Mouse (Mus musculus): ENCODE measurements around the gene Vat1l.

Gene Vat1l

GRCm38 (mm10) chr8:114205221-114205901 lies at the start of gene Vat1l:
TSS of gene Vat1l (plus strand) at chr8:114205612.
- DNase-seq (ENCODE audit: extremely low spot score, low read depth, low spot score): peak; percentile 26

DNA sequence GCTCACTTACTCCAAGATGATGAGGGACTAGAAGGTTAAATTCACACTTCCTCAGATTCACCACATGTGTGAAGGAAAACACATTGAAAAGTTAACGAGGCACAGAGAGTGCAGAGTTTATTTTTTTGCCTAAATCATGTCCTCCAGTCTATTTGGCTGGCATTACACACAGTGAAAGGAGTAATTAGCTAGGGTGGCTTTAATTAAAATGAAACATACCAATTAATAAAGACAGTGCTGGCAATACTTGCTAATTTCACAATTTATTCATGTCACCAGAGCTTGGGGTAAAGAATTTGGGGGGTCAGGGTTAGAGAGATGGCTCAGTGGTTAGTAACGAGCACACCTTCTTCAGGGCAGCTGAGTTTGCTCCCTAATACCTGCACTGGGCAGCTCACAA lies 46.8 kb upstream of the Vat1l start:
- no peak for DNase-seq (ENCODE audit: extremely low spot score, low read depth, low spot score)

DNA sequence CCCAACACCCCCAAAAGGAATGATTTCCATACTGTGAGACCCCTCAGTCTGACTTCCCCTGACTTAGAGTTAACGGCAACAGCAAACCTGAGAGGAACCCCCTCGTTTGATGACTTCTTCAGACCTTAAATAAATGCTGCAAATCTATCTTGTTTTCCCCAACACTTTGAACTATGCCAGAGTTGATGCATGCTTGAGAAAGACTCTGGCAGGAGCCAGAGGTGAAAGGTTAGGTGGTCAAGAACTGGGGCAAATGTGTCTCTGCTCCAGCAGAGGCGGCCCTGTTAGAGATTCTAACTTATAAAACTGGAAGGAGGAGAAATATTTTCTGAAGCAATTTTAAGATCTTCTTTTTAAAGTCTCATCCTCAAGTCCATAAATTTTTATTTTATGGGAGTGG lies 45.7 kb upstream of the Vat1l start:
- no peak for DNase-seq (ENCODE audit: extremely low spot score, low read depth, low spot score)

GRCm38 (mm10) chr8:114163871-114164270 lies 41.5 kb upstream of the Vat1l start:
- DNase-seq (ENCODE audit: extremely low spot score, low read depth, low spot score): no peak

DNA sequence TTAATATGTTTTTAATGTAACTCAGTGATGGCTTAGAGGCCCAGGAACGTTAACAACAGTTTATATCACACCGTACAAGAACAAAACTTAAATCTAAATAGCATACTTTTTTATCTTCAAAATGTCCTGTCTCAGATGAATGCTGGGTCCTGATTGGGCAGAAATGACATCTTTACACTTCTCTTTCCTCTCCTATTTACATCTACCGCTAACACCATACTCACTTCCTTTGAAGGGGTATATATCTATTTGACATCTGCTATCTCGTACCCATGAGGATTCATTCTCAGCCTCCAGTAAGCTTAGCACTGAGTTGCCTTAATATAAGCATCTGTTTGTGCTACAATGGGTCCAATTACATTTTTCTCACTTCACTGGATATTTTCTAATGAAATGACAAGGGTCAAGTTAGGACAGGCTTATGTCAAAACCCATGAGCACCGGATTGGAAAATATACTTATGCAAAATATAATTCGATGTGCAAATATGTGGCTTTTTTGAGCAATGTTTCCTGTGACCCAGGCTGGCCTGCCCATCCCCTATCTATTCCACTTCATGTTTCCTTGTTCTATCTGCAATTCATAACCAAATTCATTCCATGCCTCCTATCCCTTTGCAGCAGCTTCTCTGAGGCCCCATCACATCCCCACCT lies 40.8 kb upstream of the Vat1l start:
- DNase-seq (ENCODE audit: extremely low spot score, low read depth, low spot score): no peak

DNA sequence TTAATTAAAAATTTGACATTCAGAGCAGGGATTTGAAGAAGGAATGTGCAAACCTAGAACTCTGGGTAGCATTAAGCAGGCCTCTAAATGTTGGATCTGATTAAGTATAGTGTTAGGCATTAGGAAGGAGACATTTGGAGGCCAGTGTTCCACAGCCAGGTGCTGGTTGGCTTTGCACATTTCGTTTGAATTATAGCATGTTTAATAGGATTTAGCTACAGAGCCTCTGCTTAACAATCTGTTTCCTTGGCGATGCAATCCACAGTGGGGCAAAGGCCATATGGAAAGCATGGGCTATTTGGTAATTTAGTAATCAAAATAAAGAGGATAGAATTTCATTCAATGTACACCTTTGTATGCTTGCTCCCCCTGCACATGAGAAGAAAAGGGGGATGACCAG lies 39.7 kb upstream of the Vat1l start:
- DNase-seq (ENCODE audit: extremely low spot score, low read depth, low spot score): no peak

- no peak for DNase-seq (ENCODE audit: extremely low spot score, low read depth, low spot score)
These were observed 28.7 kb upstream of the Vat1l start for GRCm38 (mm10) chr8:114176721-114177120.

DNA sequence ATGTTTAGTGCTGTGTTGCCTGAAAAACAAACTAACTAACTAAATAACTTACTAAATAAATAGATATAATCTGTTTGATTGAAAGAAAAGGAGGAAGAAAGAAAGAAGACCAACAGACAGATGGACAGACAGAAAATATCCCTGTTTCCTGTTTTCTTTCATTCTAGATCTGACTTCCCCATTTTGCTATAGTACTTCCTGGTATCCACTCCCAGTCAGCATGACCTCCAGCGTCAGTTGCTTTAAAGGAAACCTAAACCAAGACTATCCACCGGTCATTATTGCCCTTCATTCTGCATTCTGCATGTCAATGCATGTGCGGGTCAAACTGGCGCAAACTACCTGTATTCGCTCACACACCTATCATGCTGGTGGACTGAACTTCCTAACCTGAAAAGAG lies 12.1 kb upstream of the Vat1l start:
- no peak for DNase-seq (ENCODE audit: extremely low spot score, low read depth, low spot score)

- no peak for DNase-seq (ENCODE audit: extremely low spot score, low read depth, low spot score)
These were observed 6.4 kb upstream of the Vat1l start for GRCm38 (mm10) chr8:114198990-114199389.

DNA sequence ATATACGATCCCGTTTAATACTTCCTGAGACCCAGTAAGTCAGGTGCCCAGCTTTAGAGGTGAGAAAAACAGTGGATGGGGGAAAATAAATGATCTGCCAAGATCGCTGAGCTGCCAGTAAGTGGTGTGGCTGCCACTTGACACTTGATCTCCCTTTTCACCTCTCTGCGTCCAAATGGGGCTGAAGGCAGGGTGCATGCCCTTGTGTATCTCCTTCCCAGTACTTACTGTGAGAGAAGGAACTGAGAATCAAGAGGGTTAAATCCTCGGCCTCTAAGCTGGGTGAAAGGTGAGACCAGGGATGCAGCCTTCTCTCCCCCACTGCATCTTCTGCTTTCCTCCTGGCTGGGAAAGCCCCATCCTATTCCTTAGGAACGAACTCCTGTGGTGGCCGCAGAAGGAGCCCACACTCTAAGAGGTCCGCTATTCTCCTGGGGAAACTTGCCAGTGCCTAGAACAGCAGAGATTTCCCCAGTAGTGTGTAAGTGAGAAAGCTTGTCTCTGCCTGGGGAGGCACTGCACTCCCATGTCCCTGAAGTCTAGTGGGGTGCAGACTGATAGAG lies 1.1 kb downstream of the Vat1l start:
- DNase-seq (ENCODE audit: extremely low spot score, low read depth, low spot score): no peak

GRCm38 (mm10) chr8:114207026-114207425 lies 1.6 kb downstream of the Vat1l start:
- no peak for DNase-seq (ENCODE audit: extremely low spot score, low read depth, low spot score)

DNA sequence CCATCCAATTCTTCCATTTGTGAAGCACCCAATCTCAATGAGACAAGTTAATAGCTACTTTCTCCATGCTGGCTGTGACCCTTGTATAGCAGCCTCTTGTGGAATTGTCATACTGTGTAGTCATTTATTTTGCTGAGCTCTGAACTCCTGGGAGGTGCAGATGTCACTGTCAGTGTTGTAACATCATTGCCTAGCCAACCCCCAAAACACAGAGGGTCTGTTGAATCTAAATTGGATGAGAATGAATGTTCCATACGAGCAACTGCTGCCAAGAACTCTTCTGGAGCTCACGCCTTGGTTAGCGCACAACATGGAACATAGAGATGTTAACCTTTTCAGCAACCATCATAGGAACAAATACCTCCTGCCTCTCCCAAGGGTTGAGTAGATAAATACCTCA lies 15.4 kb downstream of the Vat1l start:
- no peak for DNase-seq (ENCODE audit: extremely low spot score, low read depth, low spot score)

GRCm38 (mm10) chr8:114222001-114222400 lies 16.6 kb downstream of the Vat1l start:
- DNase-seq (ENCODE audit: extremely low spot score, low read depth, low spot score): no peak

DNA sequence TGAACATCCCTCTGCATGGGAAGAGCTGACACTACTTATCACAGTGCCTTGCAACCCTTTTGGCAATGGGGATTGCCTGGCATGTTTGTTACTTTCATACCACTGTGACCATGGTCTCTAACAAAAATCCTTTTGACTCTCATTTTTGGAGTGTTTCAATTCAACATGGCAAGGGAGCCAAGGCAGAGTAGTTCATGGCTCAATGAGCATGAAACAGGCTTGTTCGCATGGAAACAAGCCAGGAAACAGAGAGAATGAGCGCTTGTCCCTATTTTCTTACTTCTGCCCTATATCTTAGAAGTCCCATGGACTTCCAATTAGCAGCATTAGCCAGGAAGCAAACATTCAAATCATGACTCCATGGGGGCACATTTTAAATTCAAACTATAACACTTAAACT lies 18.6 kb downstream of the Vat1l start:
- no peak for DNase-seq (ENCODE audit: extremely low spot score, low read depth, low spot score)

GRCm38 (mm10) chr8:114251321-114252065 lies 46.1 kb downstream of the Vat1l start:
- DNase-seq (ENCODE audit: extremely low spot score, low read depth, low spot score): no peak

DNA sequence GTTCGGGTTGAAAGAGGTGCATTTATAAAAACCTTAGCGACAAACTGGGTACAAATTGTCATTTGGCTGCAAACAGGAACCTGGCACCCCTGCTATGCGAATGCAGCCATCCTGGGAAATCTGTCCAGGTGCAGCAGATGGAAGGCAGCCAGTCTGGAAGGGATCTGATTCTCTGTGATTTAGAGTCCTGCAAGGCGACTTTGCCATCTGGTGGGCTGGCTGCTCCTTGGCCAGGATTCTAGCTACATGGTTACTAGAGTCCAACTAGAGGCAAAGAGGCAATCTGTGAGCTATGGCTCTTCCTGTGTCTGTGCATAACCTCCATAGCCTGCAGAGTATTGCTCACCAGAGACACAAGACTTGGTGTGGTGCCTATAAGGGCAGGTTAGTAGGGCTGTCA lies 53.3 kb downstream of the Vat1l start:
- DNase-seq (ENCODE audit: extremely low spot score, low read depth, low spot score): no peak

DNA sequence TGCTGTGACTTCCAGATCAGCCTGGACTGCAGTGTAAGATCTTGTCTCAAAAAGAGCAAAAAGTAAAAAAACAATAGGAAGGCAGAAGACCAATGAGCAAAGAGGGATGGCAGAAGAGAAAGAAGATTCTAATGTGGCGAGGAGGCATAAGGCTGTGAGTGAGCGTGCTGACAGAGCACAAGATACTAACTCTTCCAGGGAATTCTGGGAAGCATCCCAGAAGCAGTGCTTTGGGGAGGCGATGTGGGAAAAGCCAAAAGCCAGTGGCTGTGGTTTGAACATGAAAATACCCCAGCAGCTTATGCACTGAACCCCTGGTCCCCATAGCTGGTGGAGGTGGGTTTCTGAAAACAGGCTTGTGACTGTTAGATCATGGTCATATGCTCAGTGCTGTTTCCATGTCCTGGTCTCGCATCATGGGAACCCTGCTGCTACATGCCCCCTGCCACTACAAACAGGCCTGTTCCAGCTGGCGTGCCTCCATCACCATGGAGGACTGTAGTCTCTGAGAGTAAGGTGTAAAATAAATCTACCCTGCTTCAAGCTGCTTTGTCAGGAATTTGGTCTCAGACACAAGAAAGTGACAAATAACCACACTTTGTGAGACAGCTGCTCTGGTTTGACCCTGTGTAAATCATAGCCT lies 54.4 kb downstream of the Vat1l start:
- DNase-seq (ENCODE audit: extremely low spot score, low read depth, low spot score): no peak

DNA sequence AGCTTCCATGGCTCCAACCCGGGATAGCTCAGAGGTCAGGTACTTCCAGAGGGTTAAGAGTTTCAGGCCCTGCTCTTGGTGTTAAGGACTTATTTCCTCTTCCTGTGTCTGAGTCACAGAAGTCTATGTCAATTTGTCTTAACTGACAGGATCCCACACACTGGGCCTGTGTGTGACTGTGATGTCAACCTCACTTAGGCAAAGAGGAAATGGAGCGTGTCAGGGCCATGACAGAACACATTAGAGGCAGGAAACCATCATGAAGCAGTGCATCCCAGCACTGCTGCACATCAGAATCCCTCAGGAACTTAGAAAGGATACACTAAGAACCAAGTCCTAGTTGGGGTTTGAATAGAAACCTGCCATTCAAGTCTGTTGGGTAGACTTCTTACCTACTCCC lies 56.9 kb downstream of the Vat1l start:
- DNase-seq (ENCODE audit: extremely low spot score, low read depth, low spot score): no peak

GRCm38 (mm10) chr8:114274558-114274957 lies 69.1 kb downstream of the Vat1l start:
- DNase-seq (ENCODE audit: extremely low spot score, low read depth, low spot score): no peak

DNA sequence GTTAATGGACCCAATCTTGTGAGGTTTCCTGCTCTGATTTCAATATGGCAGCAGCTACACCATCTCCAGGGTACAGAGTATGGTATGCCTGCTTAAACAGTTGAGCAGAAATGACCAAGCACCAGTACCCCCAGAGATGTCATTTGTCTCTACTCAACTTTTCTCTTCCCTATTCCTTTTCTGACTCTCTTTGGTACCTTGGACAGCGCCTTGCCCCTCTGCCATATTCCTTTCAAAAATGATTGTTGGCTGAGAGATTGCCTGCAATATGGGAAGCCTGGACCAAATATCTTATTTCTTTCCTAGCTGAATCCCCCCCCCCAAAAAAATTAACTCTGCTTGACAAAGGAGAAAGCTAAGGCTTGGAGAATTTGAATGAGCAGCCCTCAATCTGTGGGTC lies 75.7 kb downstream of the Vat1l start:
- no peak for DNase-seq (ENCODE audit: extremely low spot score, low read depth, low spot score)

Measured in hindlimb bud, embryonic 11.5 days (tissue).